Mouse (Mus musculus) gastrocnemius, postnatal 10 days (tissue): ENCODE data around the gene Usp46. TPM values are rescaled to one million over a fixed set of nuclear protein-coding genes. Genes with fewer than 3 reads are reported as not detected.

Source experiments
- DNase-seq: peaks from one replicate; pipeline ENCODE4 v3.0.0; 2021; ENCODE audit warnings: mixed read lengths
- total RNA-seq, 2 experiments: library from RNA; stranded (reverse); gene quantifications; 2 replicates each; pipeline ENCODE4 v1.2.3; 2021

The Usp46 gene
- total RNA-seq, 2 experiments from 2014 or later = 21.7 to 21.8 TPM

- no peak for DNase-seq
Measured at GRCm38 (mm10) chr5:73953066-73953614, 115.1 kb downstream of the Usp46 start.

DNA sequence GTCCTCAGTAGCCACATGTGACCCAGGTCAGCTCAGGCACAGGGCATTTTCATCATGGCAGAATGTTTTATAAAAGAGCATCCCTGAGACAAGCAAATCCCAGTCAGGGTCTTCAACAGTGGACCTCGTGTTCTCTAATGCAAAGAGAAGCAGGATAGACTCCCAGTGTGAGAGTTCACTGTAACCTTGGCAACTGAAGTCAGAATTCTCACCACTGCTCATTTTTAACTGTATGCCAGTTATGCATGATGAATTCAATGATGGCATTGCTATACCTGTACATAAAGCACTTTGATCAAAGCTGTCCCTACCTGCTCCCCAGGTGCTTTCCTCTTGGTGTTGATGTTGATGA, 116.6 kb downstream of the Usp46 start:
- DNase-seq = no peak

- DNase-seq = no peak
Measured at GRCm38 (mm10) chr5:73950809-73951648, 117.2 kb downstream of the Usp46 start.

Other genes with a start within 250 kb of the Usp46 start
- 1 to 10 TPM; 6.3 to 8.1 TPM for gene Rasl11b, start 126.9 kb upstream of the Usp46 start, total RNA-seq